Mouse (Mus musculus): ENCODE measurements around the gene Ccdc114. TPM values are rescaled to one million over a fixed set of nuclear protein-coding genes. Genes with fewer than 3 reads are reported as not detected.

The Ccdc114 gene
- total RNA-seq, 2 experiments from 2014 or later = 0.89 to 1.3 TPM

- no peak for DNase-seq
Measured at GRCm38 (mm10) chr7:45986893-45987292, 63.0 kb downstream of the Ccdc114 start.

- no peak for DNase-seq
Measured at GRCm38 (mm10) chr7:45988344-45988743, 64.5 kb downstream of the Ccdc114 start.

GRCm38 (mm10) chr7:45992470-45992869 lies 68.6 kb downstream of the Ccdc114 start:
- DNase-seq = no peak

Other genes starting within 250 kb of the Ccdc114 start
- not detected for gene Ntn5, start 240.1 kb upstream of the Ccdc114 start, total RNA-seq (2021)
- gene Sec1, start 229.7 kb upstream of the Ccdc114 start, total RNA-seq (2021) = under 1 TPM; 0.18 to 0.30 TPM
- 1 to 10 TPM; 3.4 to 5.9 TPM for gene Car11, start 224.2 kb upstream of the Ccdc114 start, total RNA-seq (2021)
- gene Dbp, start 219.0 kb upstream of the Ccdc114 start, total RNA-seq (2021) = 10 to 100 TPM; 12.1 to 15.0 TPM
- 100 to 1,000 TPM; 574 to 615 TPM for gene Rpl18, start 208.6 kb upstream of the Ccdc114 start, total RNA-seq (2021)
- gene Sphk2, start 206.1 kb upstream of the Ccdc114 start, total RNA-seq (2021) = 10 to 100 TPM; 18.4 to 20.2 TPM
- gene Fam83e, start 202.9 kb upstream of the Ccdc114 start, total RNA-seq (2021) = under 1 TPM; 0.30 to 0.62 TPM
- not detected for gene Spaca4, start 198.3 kb upstream of the Ccdc114 start, total RNA-seq (2021)
- gene Lmtk3, start 140.3 kb upstream of the Ccdc114 start, total RNA-seq (2021) = not detected
- gene Sult2b1, start 139.4 kb upstream of the Ccdc114 start, total RNA-seq (2021) = not detected
- gene Cyth2, start 109.5 kb upstream of the Ccdc114 start, total RNA-seq (2021) = 10 to 100 TPM; 65.8 to 68.9 TPM
- 1 to 10 TPM; 1.2 to 1.8 TPM for gene Kcnj14, start 99.3 kb upstream of the Ccdc114 start, total RNA-seq (2021)
- gene Grwd1, start 93.1 kb upstream of the Ccdc114 start, total RNA-seq (2021) = 10 to 100 TPM; 15.0 to 15.2 TPM
- gene Kdelr1, start 51.3 kb upstream of the Ccdc114 start, total RNA-seq (2021) = 100 to 1,000 TPM; 105 to 125 TPM
- gene Grin2d, start 45.7 kb upstream of the Ccdc114 start, total RNA-seq (2021) = 1 to 10 TPM; 1.4 to 1.5 TPM
- gene Syngr4, start 27.4 kb upstream of the Ccdc114 start, total RNA-seq (2021) = not detected
- gene Tmem143, start 27.1 kb upstream of the Ccdc114 start, total RNA-seq (2021) = 100 to 1,000 TPM; 124 to 125 TPM
- gene Emp3, start 2.7 kb upstream of the Ccdc114 start, total RNA-seq (2021) = 10 to 100 TPM; 19.1 to 25.0 TPM
- not detected for gene Abcc6, start 106.2 kb downstream of the Ccdc114 start, total RNA-seq (2021)
- 10 to 100 TPM; 88.0 to 95.9 TPM for gene Nomo1, start 109.6 kb downstream of the Ccdc114 start, total RNA-seq (2021)
- 100 to 1,000 TPM; 114 to 120 TPM for gene Kcnj11, start 176.7 kb downstream of the Ccdc114 start, total RNA-seq (2021)